Mouse (Mus musculus) cortical plate, adult 2 months (tissue): ENCODE measurements around the gene Mospd2.

Experiments
- CTCF ChIP-seq: fragments of 200-500 bp; IDR thresholded peaks from 2 replicates; pipeline ENCODE4 v1.5.1; 2011; ENCODE audit warnings: mild to moderate bottlenecking, control low read depth, low read length; ENCODE audit not compliant: insufficient read depth; ENCODE audit errors: extremely low read depth
- POLR2A ChIP-seq: fragments of 200-500 bp; IDR thresholded peaks from 2 replicates; pipeline ENCODE4 v1.6.1; 2011; ENCODE audit warnings: mild to moderate bottlenecking, low read length, control low read depth; ENCODE audit not compliant: insufficient read depth; ENCODE audit errors: extremely low read depth

- TF ChIP-seq CTCF (no peak), POLR2A (no peak)
These were observed 68.0 kb downstream of the Mospd2 start for GRCm38 (mm10) chrX:164912186-164912585.
